Mouse (Mus musculus) erythroblast, embryonic 14.5 days (primary cell): ENCODE data around the gene Ces1f.

Experiments used
- GATA1 ChIP-seq: IDR thresholded peaks from 2 replicates; pipeline ENCODE4 v1.6.1; 2012; ENCODE audit warnings: low read length, inconsistent platforms, mixed read lengths
- TAL1 ChIP-seq: IDR thresholded peaks from 3 replicates; pipeline ENCODE4 v1.6.1; 2012; ENCODE audit warnings: low read length, inconsistent platforms, mixed read lengths

DNA sequence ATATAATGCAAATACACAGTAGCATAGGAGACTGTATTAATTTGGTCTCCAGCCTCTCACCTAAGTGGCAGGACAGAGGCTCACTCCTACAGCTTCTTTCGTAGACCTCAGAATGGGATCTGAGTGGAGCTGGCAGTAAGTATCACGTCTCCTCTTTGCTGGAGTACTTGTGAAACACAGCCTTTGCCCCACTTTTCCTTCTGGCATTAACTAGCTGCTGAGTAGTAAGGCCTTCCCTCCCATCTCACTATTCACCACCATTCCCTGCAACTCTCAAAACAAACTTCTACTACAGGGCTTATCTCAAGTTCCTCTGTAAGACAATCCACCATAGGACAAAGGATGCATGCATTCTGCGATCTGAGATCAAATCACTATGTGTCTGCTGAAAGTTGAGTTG is 2.8 kb upstream of the Ces1f start:
- TF ChIP-seq GATA1 (no peak), TAL1 (no peak)
